Mouse (Mus musculus): ENCODE results near the gene Olfr1252. TPM values are rescaled to one million over a fixed set of nuclear protein-coding genes. Genes with fewer than 3 reads are reported as not detected.

The Olfr1252 gene
- not detected for total RNA-seq (2023)

DNA sequence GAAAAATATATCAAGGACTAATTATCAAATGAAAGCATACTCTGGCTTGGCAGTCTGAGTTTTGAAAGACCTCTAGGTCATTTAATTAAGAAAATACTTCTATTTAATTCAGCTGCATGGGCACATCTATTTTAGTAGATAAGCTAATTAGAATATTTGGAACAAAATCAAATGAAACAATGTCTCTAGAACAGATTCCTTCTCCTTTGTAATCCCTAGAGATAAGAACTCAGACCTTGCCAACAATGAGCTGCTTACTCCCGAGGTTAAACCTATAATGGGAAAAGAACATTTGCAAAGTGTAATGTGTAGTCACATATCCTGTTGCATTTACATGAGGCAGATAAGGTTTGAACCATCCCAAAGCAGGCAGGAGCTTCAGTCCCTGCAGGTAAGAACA lies at the start of gene Olfr1252:
Olfr1252 (minus strand) TSS at position 101 of the 400 bp plus-strand sequence.

GRCm38 (mm10) chr2:89756990-89757389 lies 32.2 kb upstream of the Olfr1252 start, which contains the start of gene Olfr1253:
TSS of gene Olfr1253 (minus strand) at chr2:89757090.

GRCm38 (mm10) chr2:89671836-89672235 lies 53.0 kb downstream of the Olfr1252 start, which contains the start of gene Olfr1251:
TSS of gene Olfr1251 (minus strand) at chr2:89671936.

Other genes starting within 250 kb of the Olfr1252 start
- not detected for gene Olfr1241, start 237.9 kb downstream of the Olfr1252 start, total RNA-seq (2023)
- not detected for gene Olfr1242, start 226.7 kb downstream of the Olfr1252 start, total RNA-seq (2023)
- not detected for gene Olfr1243, start 193.5 kb downstream of the Olfr1252 start, total RNA-seq (2023)
- not detected for gene Olfr1245, start 146.6 kb downstream of the Olfr1252 start, total RNA-seq (2023)
- not detected for gene Olfr1246, start 131.9 kb downstream of the Olfr1252 start, total RNA-seq (2023)
- gene Olfr1247, start 110.9 kb downstream of the Olfr1252 start, total RNA-seq (2023): not detected
- not detected for gene Olfr1248, start 106.8 kb downstream of the Olfr1252 start, total RNA-seq (2023)
- not detected for gene Olfr1249, start 90.0 kb downstream of the Olfr1252 start, total RNA-seq (2023)
- gene Olfr1250, start 63.5 kb downstream of the Olfr1252 start, total RNA-seq (2023): not detected
- gene Olfr1251, start 53.1 kb downstream of the Olfr1252 start, total RNA-seq (2023): not detected
- not detected for gene Olfr1253, start 32.1 kb upstream of the Olfr1252 start, total RNA-seq (2023)
- gene Olfr1254, start 68.6 kb upstream of the Olfr1252 start, total RNA-seq (2023): not detected
- not detected for gene Olfr1255, start 87.0 kb upstream of the Olfr1252 start, total RNA-seq (2023)
- gene Olfr1256, start 116.5 kb upstream of the Olfr1252 start, total RNA-seq (2023): not detected
- not detected for gene Olfr48, start 123.2 kb upstream of the Olfr1252 start, total RNA-seq (2023)
- not detected for gene Olfr1257, start 153.4 kb upstream of the Olfr1252 start, total RNA-seq (2023)
- gene Olfr1258, start 202.3 kb upstream of the Olfr1252 start, total RNA-seq (2023): not detected
- not detected for gene Olfr1259, start 223.7 kb upstream of the Olfr1252 start, total RNA-seq (2023)
- not detected for gene Olfr1260, start 249.3 kb upstream of the Olfr1252 start, total RNA-seq (2023)

Data from CD4-positive naive resting alpha-beta T cell, adult 57 days (primary cell).